Mouse (Mus musculus) MEL (cell line): ENCODE measurements at regions not wholly inside any gene's neighbourhood (a gene's known extent, or its start where the extent isn't known, plus 50 kb on each side); places are given as distances from the start of the nearest gene placed in this dataset.

ENCODE experiments used
- DNase-seq: peaks from one replicate; pipeline ENCODE4 v3.0.0; 2011; ENCODE audit warnings: low read depth, low spot score
- H3K27ac ChIP-seq: 2 replicates; pipeline ENCODE4 v1.5.1; 2012; ENCODE audit warnings: low read depth, mild to moderate bottlenecking, control low read depth, low read length, moderate library complexity; ENCODE audit not compliant: control insufficient read depth
- H3K27me3 ChIP-seq, 2 experiments: fragments of 150-350 bp in 1 of 2; sonication (generic) in 1 of 2; 2 replicates each; pipeline ENCODE4 v1.6.1; 2012; ENCODE audit warnings: low read length in 2 of 2, mild to moderate bottlenecking in 2 of 2, improper control_type of control experiment in 1 of 2, moderate library complexity in 1 of 2; ENCODE audit not compliant: insufficient read depth in 2 of 2, control insufficient read depth in 1 of 2
- H3K36me3 ChIP-seq, 2 experiments: 2 replicates each; pipeline ENCODE4 v1.6.1; 2012 to 2014; ENCODE audit warnings: low read length in 2 of 2, improper control_type of control experiment in 1 of 2, inconsistent platforms in 1 of 2, mild to moderate bottlenecking in 1 of 2; ENCODE audit not compliant: insufficient read depth in 2 of 2, control insufficient read depth in 1 of 2
- H3K4me1 ChIP-seq, 2 experiments: fragments of 150-350 bp in 1 of 2; sonication (generic) in 1 of 2; 2 replicates each; pipeline ENCODE4 v1.6.1; 2012; ENCODE audit warnings: low read length in 2 of 2, improper control_type of control experiment in 1 of 2, mild to moderate bottlenecking in 1 of 2; ENCODE audit not compliant: insufficient read depth in 2 of 2, control insufficient read depth in 1 of 2
- H3K4me3 ChIP-seq, 2 experiments: fragments of 150-350 bp in 1 of 2; sonication (generic) in 1 of 2; 2 replicates each; pipeline ENCODE4 v1.5.1; 2012; ENCODE audit warnings: low read depth in 2 of 2, low read length in 2 of 2, mild to moderate bottlenecking in 2 of 2, moderate library complexity in 2 of 2, control low read depth in 1 of 2, improper control_type of control experiment in 1 of 2; ENCODE audit not compliant: control insufficient read depth in 1 of 2, insufficient read depth in 1 of 2
- H3K79me2 ChIP-seq: 2 replicates; pipeline ENCODE4 v1.6.1; 2012; ENCODE audit warnings: mild to moderate bottlenecking, low read length, moderate library complexity; ENCODE audit not compliant: control insufficient read depth, poor library complexity, insufficient read depth
- H3K9ac ChIP-seq: 2 replicates; pipeline ENCODE4 v1.6.1; 2012; ENCODE audit warnings: low read depth, mild to moderate bottlenecking, control low read depth, low read length, moderate library complexity; ENCODE audit not compliant: control insufficient read depth, poor library complexity, severe bottlenecking
- H3K9me3 ChIP-seq: fragments of 150-350 bp; sonication (generic); replicated peaks from 2 replicates; pipeline ENCODE4 v1.6.1; 2012; ENCODE audit warnings: mild to moderate bottlenecking, low read length, improper control_type of control experiment, moderate library complexity; ENCODE audit not compliant: insufficient read depth
- RCOR1 ChIP-seq: IDR thresholded peaks from 2 replicates; pipeline ENCODE4 v1.6.1; 2012; ENCODE audit warnings: low read depth, mild to moderate bottlenecking, inconsistent platforms, low read length, improper control_type of control experiment

- Histone ChIP-seq H3K9ac (no peak overlapping the region), H3K9me3 (no peaks in the 10 kb centered on the region), H3K36me3 (no peaks in the 10 kb centered on the region), H3K4me1 (no peaks in the 10 kb centered on the region), H3K4me3 (no peak overlapping the region), H3K27me3 (no peaks in the 10 kb centered on the region; a peak in 1 of 4 replicates)
- DNase-seq, result peak; percentile 49
- no peak for TF ChIP-seq RCOR1
- TF ChIP-seq, all 39 proteins: peak for 0
- Histone ChIP-seq H3K27ac (no peak overlapping the region), H3K79me2 (no peaks in the 10 kb centered on the region)
Observed at GRCm38 (mm10) chr1:132794462-132794861, 52.9 kb upstream of the Nfasc start.
